In genomic region chr17:34627943-34628643, GRCm38 (mm10) we compare ENCODE assay signal across 7 mouse cellular contexts. TPM values are rescaled to one million over a fixed set of nuclear protein-coding genes. Genes with fewer than 3 reads are reported as not detected.
DNase-seq lines count a peak whose midpoint lies in the region; ATAC-seq and TF ChIP-seq lines count a peak whose summit lies in the region.

TSS of gene Ppt2 (minus strand) at chr17:34628510.

- ATAC-seq in CD4-positive, CD25-positive, alpha-beta regulatory T cell, adult 4 months = no peak
- ATAC-seq in Patski = peak; percentile 10
- no peak for ATAC-seq in embryonic facial prominence, embryonic 11.5 days (replicated peaks; ENCODE audit: insufficient number of reproducible peaks, low FRiP score, low TSS enrichment, low read depth)
- ATAC-seq in heart, embryonic 13.5 days (ENCODE audit: extremely low read depth, insufficient number of reproducible peaks, low FRiP score, low TSS enrichment) = no peak; the same call in 1 of the 2 replicates
- peak; percentile 20 for ATAC-seq in kidney, embryonic 15.5 days (replicated peaks; ENCODE audit: low FRiP score)
- no peak for ATAC-seq in liver, embryonic 15.5 days (ENCODE audit: insufficient read depth)
- ATAC-seq in neutrophil, adult 5-6 weeks (ENCODE audit: extremely low read depth, insufficient number of reproducible peaks, low FRiP score, poor library complexity, severe bottlenecking) = no peak

- no peak for DNase-seq in Patski (ENCODE audit: low read depth, low spot score)
- peak; percentile 33 for DNase-seq in embryonic facial prominence, embryonic 11.5 days (ENCODE audit: low spot score)

- no peaks in the 10 kb centered on the region for H3K27me3 ChIP-seq in Patski
- peaks cover 29% of the 10 kb centered on the region for H3K27me3 ChIP-seq in embryonic facial prominence, embryonic 11.5 days (ENCODE audit: control insufficient read depth, insufficient read depth, low read length)
- H3K27me3 ChIP-seq in heart, embryonic 13.5 days (replicated peaks) = peaks cover 47% of the 10 kb centered on the region
- peaks cover 28% of the 10 kb centered on the region for H3K27me3 ChIP-seq in kidney, embryonic 15.5 days
- H3K27me3 ChIP-seq in liver, embryonic 15.5 days = peaks cover 58% of the 10 kb centered on the region

- no peaks in the 10 kb centered on the region for H3K36me3 ChIP-seq in embryonic facial prominence, embryonic 11.5 days (replicated peaks; ENCODE audit: control insufficient read depth, insufficient read depth, low read depth, low read length)
- H3K36me3 ChIP-seq in heart, embryonic 13.5 days = peaks cover 25% of the 10 kb centered on the region
- peaks cover 22% of the 10 kb centered on the region for H3K36me3 ChIP-seq in kidney, embryonic 15.5 days
- peaks cover 10% of the 10 kb centered on the region for H3K36me3 ChIP-seq in liver, embryonic 15.5 days (replicated peaks)

- peak within 1 kb of the TSS; percentile 92 for H3K4me2 ChIP-seq in embryonic facial prominence, embryonic 11.5 days (ENCODE audit: low read depth, low read length)
- peak within 1 kb of the TSS; percentile 90 for H3K4me2 ChIP-seq in heart, embryonic 13.5 days
- peak within 1 kb of the TSS; percentile 94 for H3K4me2 ChIP-seq in kidney, embryonic 15.5 days
- H3K4me2 ChIP-seq in liver, embryonic 15.5 days = peak within 1 kb of the TSS; percentile 89

- in situ Hi-C loops in Patski (cut with MboI; ENCODE audit: low pct_unique_long_range_greater_than_20kb) = loop anchor here (25.0 kb wide), 1 partner anchor 509 kb away; the partner anchor contains the start of genes Apom, Bag6 and D17H6S53E

- TF ChIP-seq CTCF in Patski (IDR thresholded peaks at IDR 0.05) = no peak

- CTCF ChIA-PET in Patski (lab: Charles Lee) = interaction anchor here (1.3 to 1.7 kb wide), 4 partner anchors 9 to 24 kb away, joined by 3 to 4 read pairs (median 4); partner anchors contain the start of genes Agpat1, Fkbpl and Rnf5

- peaks cover 18% of the 10 kb centered on the region for H3K4me1 ChIP-seq in embryonic facial prominence, embryonic 11.5 days (ENCODE audit: control insufficient read depth, insufficient read depth, low read length)
- peaks cover 60% of the 10 kb centered on the region for H3K4me1 ChIP-seq in heart, embryonic 13.5 days
- peaks cover 70% of the 10 kb centered on the region for H3K4me1 ChIP-seq in kidney, embryonic 15.5 days
- H3K4me1 ChIP-seq in liver, embryonic 15.5 days (replicated peaks) = peaks cover 69% of the 10 kb centered on the region

- peak within 1 kb of the TSS; percentile 53 for H3K4me3 ChIP-seq in embryonic facial prominence, embryonic 11.5 days (ENCODE audit: low read depth, low read length)
- peak within 1 kb of the TSS; percentile 80 for H3K4me3 ChIP-seq in heart, embryonic 13.5 days
- peak within 1 kb of the TSS; percentile 76 for H3K4me3 ChIP-seq in kidney, embryonic 15.5 days (replicated peaks)
- H3K4me3 ChIP-seq in liver, embryonic 15.5 days (replicated peaks) = peak within 1 kb of the TSS; percentile 66

- WGBS in embryonic facial prominence, embryonic 11.5 days = 4% methylated on average over 29 of the region's 29 CpGs
- 4% methylated on average over 29 of the region's 29 CpGs for WGBS in heart, embryonic 13.5 days
- 3% methylated on average over 29 of the region's 29 CpGs for WGBS in kidney, embryonic 15.5 days
- 10% methylated on average over 29 of the region's 29 CpGs for WGBS in liver, embryonic 15.5 days (ENCODE audit: insufficient replicate concordance)

- peak within 1 kb of the TSS; percentile 74 for H3K9ac ChIP-seq in embryonic facial prominence, embryonic 11.5 days (replicated peaks; ENCODE audit: low read length)
- peak within 1 kb of the TSS; percentile 90 for H3K9ac ChIP-seq in heart, embryonic 13.5 days
- H3K9ac ChIP-seq in kidney, embryonic 15.5 days = peak within 1 kb of the TSS; percentile 46
- H3K9ac ChIP-seq in liver, embryonic 15.5 days = peak within 1 kb of the TSS; percentile 68

- H3K27ac ChIP-seq in embryonic facial prominence, embryonic 11.5 days (replicated peaks; ENCODE audit: low read depth, low read length) = peak within 1 kb of the TSS; percentile 80
- peak within 1 kb of the TSS; percentile 96 for H3K27ac ChIP-seq in heart, embryonic 13.5 days (replicated peaks)
- H3K27ac ChIP-seq in kidney, embryonic 15.5 days = peak within 1 kb of the TSS; percentile 95
- H3K27ac ChIP-seq in liver, embryonic 15.5 days (replicated peaks) = peak within 1 kb of the TSS; percentile 77

- POLR2A ChIA-PET in Patski (lab: Charles Lee) = interaction anchor here (1.0 to 2.0 kb wide), 2 partner anchors 12 to 13 kb away, joined by 4 to 5 read pairs; no protein-coding TSS in a partner anchor

- no peaks in the 10 kb centered on the region for H3K9me3 ChIP-seq in embryonic facial prominence, embryonic 11.5 days (replicated peaks; ENCODE audit: control insufficient read depth, low read length)
- H3K9me3 ChIP-seq in heart, embryonic 13.5 days = no peaks in the 10 kb centered on the region
- no peaks in the 10 kb centered on the region for H3K9me3 ChIP-seq in kidney, embryonic 15.5 days (replicated peaks)
- H3K9me3 ChIP-seq in liver, embryonic 15.5 days (replicated peaks) = no peaks in the 10 kb centered on the region

RNA-seq across cellular contexts. Expression of gene Ppt2, which starts in this region (rescaled TPM):
- 10 to 100 TPM; 20.6 to 32.2 TPM for polyA plus RNA-seq in CD4-positive, CD25-positive, alpha-beta regulatory T cell, adult 4 months (2017; shearing (Covaris generic))
- 108 TPM for polyA plus RNA-seq in Patski (2021)
- polyA plus RNA-seq in embryonic facial prominence, embryonic 11.5 days (2014; fragmentation: Nextera tagmentation; extraction: Ambion mirVana) = 19.4 and 20.0 TPM in 2 replicates
- polyA plus RNA-seq in heart, embryonic 13.5 days (2015; fragmentation: Nextera tagmentation; extraction: Ambion mirVana) = 26.1 and 27.6 TPM in 2 replicates
- 36.5 and 39.1 TPM in 2 replicates for polyA plus RNA-seq in kidney, embryonic 15.5 days (2015; fragmentation: Nextera tagmentation; extraction: Ambion mirVana)
- polyA plus RNA-seq in liver, embryonic 15.5 days (2015; fragmentation: Nextera tagmentation; extraction: Ambion mirVana) = 10.7 and 10.8 TPM in 2 replicates
- total RNA-seq in neutrophil, adult 5-6 weeks (2017) = 17.2 and 18.7 TPM in 2 replicates

Comparison
In these comparisons a context has a peak if more than half of its experiments do, and no peak if none do; other contexts are left out.
1. ATAC-seq: peak in Patski (single experiment) and kidney, embryonic 15.5 days (single experiment); none in CD4-positive, CD25-positive, alpha-beta regulatory T cell, adult 4 months (single experiment), embryonic facial prominence, embryonic 11.5 days (single experiment), heart, embryonic 13.5 days (single experiment), liver, embryonic 15.5 days (single experiment) and neutrophil, adult 5-6 weeks (single experiment).
2. Peak in every context shown above with its lines, with median percentiles within 50 percentile points of each other: H3K27ac ChIP-seq, H3K4me2 ChIP-seq, H3K4me3 ChIP-seq and H3K9ac ChIP-seq.